Mouse (Mus musculus): ENCODE measurements around the gene Pinlyp. TPM values are rescaled to one million over a fixed set of nuclear protein-coding genes. Genes with fewer than 3 reads are reported as not detected.

The Pinlyp gene
- polyA plus RNA-seq (2017; shearing (Covaris generic)): not detected

DNA sequence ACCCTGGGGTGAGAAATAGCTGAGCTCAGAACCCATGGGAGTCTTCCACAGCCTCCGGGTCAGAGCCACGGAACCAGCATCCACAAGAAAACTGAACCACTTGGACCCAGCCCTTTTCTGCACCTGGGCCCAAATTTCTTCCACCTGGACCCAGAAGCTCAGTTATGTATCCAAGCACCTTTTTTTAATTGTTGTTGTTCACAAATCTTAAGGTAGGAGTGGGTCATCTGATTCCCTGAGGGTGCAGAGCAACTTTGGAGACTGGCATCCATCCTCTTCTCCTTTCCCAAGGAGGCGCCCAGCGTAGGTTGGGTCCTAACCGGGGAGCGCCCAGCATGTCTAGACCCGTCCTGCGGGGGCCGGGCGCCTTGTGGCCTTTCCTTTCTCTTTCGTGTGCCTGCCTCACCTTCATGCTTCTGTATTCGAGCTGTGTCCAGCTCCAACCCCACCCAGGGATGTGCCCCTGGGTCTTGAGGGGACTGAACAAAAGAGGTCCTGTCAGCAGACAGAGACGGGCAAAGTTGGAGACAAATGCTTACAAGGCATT lies at the start of gene Pinlyp, which contains the start of gene Xrcc1:
Gene Pinlyp (minus strand): TSS at position 51 of the 547 bp plus-strand sequence.
Gene Xrcc1 (plus strand): TSS at position 222 of the 547 bp plus-strand sequence.

DNA sequence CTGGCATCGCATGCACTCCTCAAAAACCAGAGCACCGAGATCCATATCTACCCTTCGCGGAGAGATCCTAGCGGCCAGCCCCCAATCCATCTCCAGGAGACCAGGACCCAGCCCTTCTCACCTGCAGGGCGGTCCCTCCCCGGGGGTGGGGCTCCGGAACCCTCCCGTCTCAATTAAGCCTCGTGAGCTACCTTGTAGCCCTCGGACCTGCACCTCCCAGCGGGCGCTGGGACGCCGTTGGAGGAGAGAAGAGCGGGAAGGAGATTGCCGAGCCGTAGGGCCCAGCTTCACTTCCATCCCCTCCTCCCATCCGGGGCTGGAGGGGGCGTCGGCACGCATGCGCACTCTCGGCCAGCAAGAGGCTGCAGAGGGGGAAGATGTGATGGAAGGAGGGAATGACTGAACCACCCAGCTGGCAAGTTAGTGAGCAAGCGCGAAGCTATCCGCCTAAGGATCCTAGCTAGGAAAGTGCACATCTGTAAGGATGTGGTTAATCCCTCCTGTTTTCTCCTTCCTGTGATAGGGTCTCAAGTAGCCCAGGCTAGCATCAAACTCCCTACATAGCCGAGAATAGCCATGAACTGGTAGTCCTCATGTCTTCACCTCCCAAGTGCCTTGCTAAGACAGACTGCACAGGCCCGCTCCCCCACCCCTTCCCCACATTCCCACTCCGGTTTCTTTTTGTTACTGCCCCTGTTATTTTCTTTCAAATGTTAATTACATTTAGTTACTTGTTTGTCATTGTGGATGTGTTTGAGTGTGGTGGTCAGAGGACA lies 41.6 kb upstream of the Pinlyp start, which contains the start of the genes Ethe1 and Zfp575:
Gene Ethe1 (plus strand): TSS at position 214 of the 776 bp plus-strand sequence.
Gene Zfp575 (minus strand): TSS at position 312 of the 776 bp plus-strand sequence.

DNA sequence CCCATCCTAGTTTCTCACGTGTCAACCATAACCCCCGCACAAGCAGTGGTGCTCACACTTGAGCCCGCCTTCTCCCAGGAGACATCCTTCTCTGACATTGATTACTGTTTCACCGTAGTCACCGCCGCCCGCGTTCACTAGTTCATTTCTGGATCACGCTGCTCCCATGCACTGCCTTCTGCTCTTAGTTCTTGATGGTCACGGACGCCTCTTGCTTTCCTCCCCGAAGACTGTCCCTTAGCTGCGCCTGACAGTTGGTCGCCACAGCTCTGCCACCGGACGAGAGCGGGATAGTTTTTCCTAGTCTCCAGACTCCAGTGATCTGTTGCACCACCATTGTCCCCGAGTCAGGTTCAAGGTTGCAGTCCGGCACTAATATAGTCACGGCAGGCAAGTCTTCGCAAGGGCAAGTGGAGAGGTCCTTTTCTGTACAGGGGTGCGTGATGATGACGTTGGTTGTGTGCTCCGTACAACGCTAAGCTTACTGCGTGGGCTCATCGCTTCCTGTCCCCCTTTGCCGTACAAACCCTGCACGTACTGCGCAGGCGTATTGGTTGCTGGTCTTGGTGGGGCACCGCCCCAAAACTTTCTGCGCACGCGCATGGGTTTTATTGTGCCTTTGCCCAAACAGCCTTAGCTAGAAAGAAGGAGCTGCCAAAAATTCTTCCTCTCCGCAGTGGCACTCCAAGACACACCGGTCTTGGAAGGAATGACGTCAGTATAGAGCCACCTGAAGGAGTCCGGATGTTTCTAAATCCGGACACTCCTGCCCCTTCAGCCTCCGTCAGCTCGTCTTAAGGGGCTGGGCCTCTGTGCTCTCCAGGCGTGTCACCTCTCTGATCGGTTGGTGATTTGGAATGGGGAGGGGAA lies 15.6 kb downstream of the Pinlyp start, which contains the start of gene Irgq:
Gene Irgq (plus strand): TSS at position 628 of the 870 bp plus-strand sequence.

DNA sequence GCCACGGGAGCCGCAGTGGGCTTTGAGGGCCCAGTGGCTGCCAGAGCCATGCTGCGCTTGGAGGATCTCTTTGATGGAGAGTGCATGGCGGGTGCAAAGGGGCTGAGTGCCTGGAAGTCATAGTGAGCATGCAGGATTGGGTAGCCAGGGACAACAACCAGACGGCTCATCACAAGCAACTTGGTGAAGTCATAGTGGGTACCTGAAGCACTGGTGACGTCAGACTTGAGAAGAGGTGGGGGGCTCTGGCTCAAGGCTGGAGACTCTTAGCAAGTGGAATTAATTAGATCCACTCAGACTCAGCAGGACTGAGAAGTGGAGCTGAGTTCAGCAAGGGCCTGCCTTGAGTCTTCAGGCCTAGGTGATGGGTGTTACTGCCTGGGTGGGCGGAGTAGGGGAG lies 33.6 kb downstream of the Pinlyp start, which contains the start of gene AC161166.1:
Gene AC161166.1 (minus strand): TSS at position 101 of the 400 bp plus-strand sequence.

DNA sequence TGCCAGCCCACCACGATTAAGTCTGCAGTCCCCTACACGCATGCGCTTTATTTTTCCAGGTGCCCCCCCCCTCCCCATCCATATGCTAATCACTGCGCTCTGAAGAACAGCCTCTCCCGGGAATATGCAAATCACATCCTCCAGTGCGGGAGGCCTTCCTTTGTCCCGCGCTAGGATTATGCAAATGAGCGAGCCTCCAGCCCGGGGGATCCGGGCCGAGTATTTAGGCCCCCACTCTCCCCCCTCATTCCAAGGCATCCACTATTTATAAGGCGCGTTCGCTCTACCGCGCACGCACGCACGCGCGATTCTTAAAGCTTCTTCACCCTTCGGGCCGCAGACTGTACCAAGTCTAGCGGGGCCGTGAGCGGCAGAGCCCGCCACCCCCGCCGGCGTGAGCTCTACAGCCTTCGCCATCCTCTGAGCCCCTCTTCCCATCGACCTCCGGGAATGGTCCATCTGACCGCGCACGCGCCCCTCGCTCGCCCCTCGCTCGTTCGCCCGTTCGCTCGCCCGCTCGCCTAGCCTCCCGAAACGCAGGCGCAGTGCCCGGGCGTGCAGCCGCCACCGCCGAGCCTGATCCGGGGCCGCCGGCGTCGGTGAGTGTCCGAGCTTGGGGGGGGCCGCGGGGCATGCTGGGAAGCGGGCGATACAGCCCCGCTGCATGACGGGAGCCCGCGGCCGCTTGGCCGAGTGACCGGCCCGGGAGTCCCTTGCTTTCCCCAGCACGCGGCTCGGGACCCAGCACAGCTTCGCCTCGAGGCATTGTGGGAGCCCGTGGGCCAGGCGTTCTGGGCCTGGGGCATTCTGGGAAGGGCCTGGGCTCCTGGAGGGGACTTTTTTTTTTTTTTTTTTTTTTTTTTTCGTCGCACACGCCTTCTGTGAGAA lies 38.8 kb downstream of the Pinlyp start, which contains the start of gene Zfp428:
Gene Zfp428 (plus strand): TSS at position 169 of the 888 bp plus-strand sequence.

Other genes with a start within 250 kb of the Pinlyp start
- 27.2 TPM for gene Zfp61, start 244.9 kb downstream of the Pinlyp start, polyA plus RNA-seq (2017; shearing (Covaris generic))
- gene Zfp94, start 229.5 kb downstream of the Pinlyp start, polyA plus RNA-seq (2017; shearing (Covaris generic)): 13.6 TPM
- gene Tescl, start 212.2 kb downstream of the Pinlyp start, polyA plus RNA-seq (2017; shearing (Covaris generic)): not detected
- gene Lypd5, start 196.9 kb downstream of the Pinlyp start, polyA plus RNA-seq (2017; shearing (Covaris generic)): not detected
- gene Kcnn4, start 175.9 kb downstream of the Pinlyp start, polyA plus RNA-seq (2017; shearing (Covaris generic)): 147 TPM
- gene Smg9, start 146.5 kb downstream of the Pinlyp start, polyA plus RNA-seq (2017; shearing (Covaris generic)): 50.9 TPM
- gene Irgc1, start 93.8 kb downstream of the Pinlyp start, polyA plus RNA-seq (2017; shearing (Covaris generic)): 0.40 TPM
- 1.0 TPM for gene Plaur, start 83.6 kb downstream of the Pinlyp start, polyA plus RNA-seq (2017; shearing (Covaris generic))
- not detected for gene Cadm4, start 64.1 kb downstream of the Pinlyp start, polyA plus RNA-seq (2017; shearing (Covaris generic))
- 1.1 TPM for gene Zfp428, start 39.1 kb downstream of the Pinlyp start, polyA plus RNA-seq (2017; shearing (Covaris generic))
- not detected for gene AC161166.1, start 33.7 kb downstream of the Pinlyp start, polyA plus RNA-seq (2017; shearing (Covaris generic))
- 1.2 TPM for gene Irgq, start 15.4 kb downstream of the Pinlyp start, polyA plus RNA-seq (2017; shearing (Covaris generic))
- gene Xrcc1, start 171 bp upstream of the Pinlyp start, polyA plus RNA-seq (2017; shearing (Covaris generic)): 66.9 TPM
- gene Ethe1, start 41.4 kb upstream of the Pinlyp start, polyA plus RNA-seq (2017; shearing (Covaris generic)): 16.0 TPM
- 0.13 TPM for gene Zfp575, start 41.5 kb upstream of the Pinlyp start, polyA plus RNA-seq (2017; shearing (Covaris generic))
- 1.4 TPM for gene Phldb3, start 64.6 kb upstream of the Pinlyp start, polyA plus RNA-seq (2017; shearing (Covaris generic))
- not detected for gene Lypd3, start 90.4 kb upstream of the Pinlyp start, polyA plus RNA-seq (2017; shearing (Covaris generic))
- not detected for gene Tex101, start 130.6 kb upstream of the Pinlyp start, polyA plus RNA-seq (2017; shearing (Covaris generic))
- not detected for gene BC049730, start 163.1 kb upstream of the Pinlyp start, polyA plus RNA-seq (2017; shearing (Covaris generic))
- not detected for gene Gm4763, start 180.8 kb upstream of the Pinlyp start, polyA plus RNA-seq (2017; shearing (Covaris generic))
- gene Cd177, start 214.2 kb upstream of the Pinlyp start, polyA plus RNA-seq (2017; shearing (Covaris generic)): not detected
- not detected for gene Ceacam10, start 231.1 kb upstream of the Pinlyp start, polyA plus RNA-seq (2017; shearing (Covaris generic))